Mouse (Mus musculus) bone marrow macrophage, adult 2 months (primary cell): ENCODE data around the gene Dtl. TPM values are rescaled to one million over a fixed set of nuclear protein-coding genes. Genes with fewer than 3 reads are reported as not detected.
A peak's percentile ranks its signal among the peaks of the same experiment; 100 is the strongest.

Experiments
- H3K27ac ChIP-seq: 2 replicates; pipeline ENCODE4 v1.5.1; 2012; ENCODE audit warnings: low read depth, low read length; ENCODE audit not compliant: insufficient read depth
- H3K4me1 ChIP-seq: 2 replicates; pipeline ENCODE4 v1.6.1; 2012; ENCODE audit warnings: low read length; ENCODE audit not compliant: control insufficient read depth, insufficient read depth
- H3K4me3 ChIP-seq: 2 replicates; pipeline ENCODE4 v1.5.1; 2012; ENCODE audit warnings: mild to moderate bottlenecking, low read length, moderate library complexity; ENCODE audit not compliant: insufficient read depth
- CTCF ChIP-seq: IDR thresholded peaks from 2 replicates; pipeline ENCODE4 v1.5.1; 2012; ENCODE audit warnings: low read depth, mild to moderate bottlenecking, low read length, moderate library complexity
- POLR2A ChIP-seq: IDR thresholded peaks from 2 replicates; pipeline ENCODE4 v1.6.1; 2012; ENCODE audit warnings: mild to moderate bottlenecking, low read depth, low read length, borderline replicate concordance
- polyA plus RNA-seq: library from polyadenylated mRNA; stranded (reverse); fragments of >200 nt; gene quantifications from 2 replicates; pipeline ENCODE4 v1.2.4, GENCODE M21; 2012; ENCODE audit not compliant: missing spikeins, insufficient read depth, insufficient read length

Dtl gene
- polyA plus RNA-seq, 1 experiment = 6.1 TPM

DNA sequence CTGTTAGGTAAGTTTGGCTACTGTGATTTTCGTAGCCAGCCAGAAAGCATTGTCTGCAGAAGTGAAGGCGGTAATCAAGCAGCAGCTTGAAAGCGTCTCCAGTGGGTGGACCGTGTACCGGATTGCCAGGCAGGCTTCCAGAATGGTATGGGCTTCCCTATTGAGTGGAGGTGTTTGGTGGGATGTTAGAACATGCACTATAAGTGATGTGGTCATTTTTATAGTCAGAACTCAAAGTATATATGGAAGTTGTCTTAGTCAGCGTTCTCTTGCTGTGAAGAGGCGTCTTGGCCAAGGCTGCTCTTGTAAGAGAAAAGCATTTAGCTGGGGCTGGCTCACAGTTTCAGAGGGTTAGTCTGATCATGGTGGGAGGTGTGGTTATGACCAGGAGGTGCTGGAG, 35.0 kb upstream of the Dtl start:
- Histone ChIP-seq H3K4me3 (no peak overlapping the region), H3K27ac (no peak overlapping the region), H3K4me1 (no peaks in the 10 kb centered on the region)
- no peak for TF ChIP-seq POLR2A
- no peak for TF ChIP-seq CTCF

DNA sequence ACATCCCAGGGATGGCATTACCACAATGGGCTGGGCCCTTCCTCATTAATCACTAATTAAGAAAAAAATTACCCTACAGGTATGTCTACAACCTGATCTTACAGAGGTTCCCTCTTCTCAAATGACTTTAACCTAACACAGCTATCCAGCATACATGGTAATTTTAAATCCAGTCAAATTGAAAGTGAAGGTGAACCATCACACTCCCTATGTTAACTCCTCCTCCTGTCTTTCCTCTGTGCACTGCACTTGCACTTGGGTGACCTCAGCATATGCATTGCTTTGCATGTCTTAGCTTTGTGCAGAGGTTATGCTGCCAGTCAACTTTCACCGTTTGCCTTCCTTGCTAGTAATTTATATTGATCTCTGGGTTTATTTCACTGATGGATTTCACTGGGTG, 34.2 kb upstream of the Dtl start:
- no peaks in the 10 kb centered on the region for H3K4me1 ChIP-seq
- TF ChIP-seq CTCF = no peak
- no peak for TF ChIP-seq POLR2A
- no peak overlapping the region for H3K27ac ChIP-seq
- no peak overlapping the region for H3K4me3 ChIP-seq

DNA sequence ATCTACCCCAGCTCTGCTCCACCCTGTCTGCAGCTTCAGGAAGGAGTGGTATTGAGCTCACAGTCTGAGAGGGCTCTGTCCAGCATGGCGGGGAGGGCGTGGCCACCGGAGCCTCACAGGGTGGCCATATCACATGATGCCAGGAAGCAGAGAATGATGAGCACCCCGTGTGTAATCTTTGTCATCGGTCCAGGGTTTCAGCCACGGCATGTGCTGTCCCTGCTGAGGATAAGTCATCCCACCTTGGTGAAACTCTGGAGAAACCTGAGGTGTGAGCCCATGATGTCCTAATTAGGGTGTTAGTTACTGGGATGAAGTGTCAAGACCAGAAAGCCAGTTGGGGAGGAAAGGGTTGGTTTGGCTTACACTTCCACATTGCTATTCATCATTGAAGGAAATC, 33.7 kb upstream of the Dtl start:
- no peak overlapping the region for H3K4me3 ChIP-seq
- H3K27ac ChIP-seq = no peak overlapping the region
- no peaks in the 10 kb centered on the region for H3K4me1 ChIP-seq
- no peak for TF ChIP-seq CTCF
- no peak for TF ChIP-seq POLR2A

DNA sequence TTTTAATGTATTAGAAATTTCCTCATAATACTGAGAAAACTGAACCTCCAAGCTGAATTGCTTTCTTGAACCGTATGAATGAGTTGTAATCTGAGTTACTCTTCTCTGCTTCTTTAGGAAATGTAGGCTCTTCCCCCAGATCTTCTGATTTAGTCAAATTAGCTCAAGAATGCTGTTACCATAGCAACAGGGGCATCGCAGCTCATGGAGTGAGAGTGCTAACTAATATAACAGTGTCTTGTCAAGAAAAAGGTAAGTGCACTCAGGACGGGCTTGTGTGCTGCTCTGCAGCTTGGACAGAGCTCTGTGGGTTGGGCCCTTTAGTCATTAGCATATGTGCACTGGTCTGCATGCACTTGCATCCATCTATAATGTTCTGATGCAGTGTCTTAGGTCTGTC, 29.3 kb upstream of the Dtl start:
- Histone ChIP-seq H3K27ac (no peak overlapping the region), H3K4me3 (no peak overlapping the region), H3K4me1 (no peaks in the 10 kb centered on the region)
- no peak for TF ChIP-seq POLR2A
- no peak for TF ChIP-seq CTCF

DNA sequence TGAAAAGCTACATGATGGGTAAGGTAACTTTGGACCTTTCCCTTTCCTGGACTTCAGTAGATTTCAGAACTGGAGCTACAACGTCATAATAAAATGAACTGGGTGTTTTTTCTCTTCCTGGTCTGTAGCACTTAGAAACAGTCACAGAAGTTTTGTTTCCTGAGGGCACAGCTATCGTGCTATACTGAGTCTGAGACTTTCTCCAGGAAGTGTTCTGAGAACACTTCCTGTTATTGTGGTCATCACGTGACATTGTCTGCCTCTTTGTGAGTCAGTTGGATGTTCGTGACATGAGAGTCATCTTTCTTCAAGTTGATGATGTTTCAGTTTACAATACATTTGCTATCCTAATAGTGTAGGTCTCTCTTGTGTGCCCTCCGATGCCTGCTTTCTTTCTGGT, 23.9 kb upstream of the Dtl start:
- TF ChIP-seq CTCF (no peak), POLR2A (no peak)
- H3K27ac ChIP-seq = peak overlapping the region; percentile 62
- H3K4me3 ChIP-seq = 0 out of 2 replicates have a peak overlapping the region, but pooled peaks have one; percentile 6
- peaks cover 10% of the 10 kb centered on the region for H3K4me1 ChIP-seq

DNA sequence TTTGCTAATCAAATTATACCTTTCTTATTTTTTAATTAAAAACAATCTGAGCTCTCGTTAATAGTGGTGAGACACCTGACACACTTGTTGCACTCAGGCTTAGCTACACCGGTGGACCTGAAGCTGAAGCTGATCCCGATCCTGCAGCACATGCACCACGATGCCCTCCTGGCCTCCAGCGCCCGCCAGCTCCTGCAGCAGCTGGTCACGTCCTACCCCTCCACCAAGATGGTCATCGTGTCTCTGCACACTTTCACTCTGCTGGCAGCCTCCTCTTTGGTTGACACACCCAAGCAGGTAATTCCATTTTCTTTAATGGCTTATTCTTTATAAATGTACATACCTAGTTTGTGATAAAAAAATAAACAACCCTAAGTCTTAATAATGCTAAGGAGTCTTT, 20.7 kb upstream of the Dtl start:
- Histone ChIP-seq H3K4me1 (peaks cover 24% of the 10 kb centered on the region), H3K27ac (no peak overlapping the region), H3K4me3 (no peak overlapping the region)
- no peak for TF ChIP-seq CTCF
- no peak for TF ChIP-seq POLR2A

DNA sequence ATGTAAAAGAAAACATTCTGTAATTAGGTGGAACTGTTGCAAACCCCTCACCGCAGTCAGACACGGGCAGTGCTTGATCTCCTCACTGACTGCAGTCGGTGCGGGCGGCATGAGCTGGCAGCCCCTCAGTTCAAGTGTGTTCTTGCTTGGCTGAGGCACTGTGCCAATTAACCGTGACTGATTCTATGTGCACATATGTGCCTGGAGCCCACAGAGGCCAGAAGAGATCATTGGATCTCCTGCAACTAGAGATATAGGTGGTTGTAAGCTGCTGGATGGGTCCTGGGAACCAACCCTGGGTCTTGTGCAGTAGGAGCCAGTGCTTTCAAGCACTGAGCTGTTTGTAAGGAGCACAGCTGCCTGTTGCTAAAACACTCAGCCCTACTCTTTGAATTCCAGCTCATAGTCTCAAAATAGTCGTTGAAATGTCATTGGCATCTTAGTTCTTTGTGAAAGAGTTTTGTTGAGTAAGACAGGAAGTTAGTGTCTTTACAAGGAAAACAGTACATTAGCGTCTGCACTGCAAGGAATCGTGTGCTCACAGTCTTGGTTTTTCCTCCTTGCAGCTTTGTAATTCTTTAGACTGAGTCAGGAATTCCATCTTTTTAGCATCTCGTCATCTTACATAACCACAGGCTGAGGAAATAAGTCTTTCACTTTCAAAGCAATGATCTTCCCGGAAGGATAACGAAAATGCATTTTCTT, 16.8 kb upstream of the Dtl start:
- Histone ChIP-seq H3K4me1 (peaks cover 21% of the 10 kb centered on the region), H3K4me3 (no peak overlapping the region), H3K27ac (peak overlapping the region; percentile 65)
- no peak for TF ChIP-seq CTCF
- no peak for TF ChIP-seq POLR2A

DNA sequence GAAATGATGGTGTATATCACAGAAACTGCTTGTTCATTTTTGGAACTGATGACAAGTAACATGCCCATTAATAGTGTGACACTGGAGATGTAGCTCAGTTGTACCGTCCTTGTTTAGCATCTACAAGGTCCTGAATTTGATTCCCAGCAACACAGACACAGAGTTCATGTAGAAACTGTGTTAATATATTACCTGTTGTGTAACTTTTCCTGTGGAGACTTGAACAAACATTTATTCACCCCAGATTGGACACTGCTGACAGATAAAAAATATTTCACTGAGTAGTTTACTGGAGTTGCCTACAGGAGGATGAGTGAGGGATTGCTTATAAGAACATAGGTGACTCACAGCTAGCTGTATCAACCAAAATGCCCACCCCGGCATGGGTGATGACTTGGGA, 13.4 kb upstream of the Dtl start:
- Histone ChIP-seq H3K27ac (no peak overlapping the region), H3K4me3 (no peak overlapping the region), H3K4me1 (peaks cover 21% of the 10 kb centered on the region)
- TF ChIP-seq POLR2A (no peak), CTCF (no peak)

DNA sequence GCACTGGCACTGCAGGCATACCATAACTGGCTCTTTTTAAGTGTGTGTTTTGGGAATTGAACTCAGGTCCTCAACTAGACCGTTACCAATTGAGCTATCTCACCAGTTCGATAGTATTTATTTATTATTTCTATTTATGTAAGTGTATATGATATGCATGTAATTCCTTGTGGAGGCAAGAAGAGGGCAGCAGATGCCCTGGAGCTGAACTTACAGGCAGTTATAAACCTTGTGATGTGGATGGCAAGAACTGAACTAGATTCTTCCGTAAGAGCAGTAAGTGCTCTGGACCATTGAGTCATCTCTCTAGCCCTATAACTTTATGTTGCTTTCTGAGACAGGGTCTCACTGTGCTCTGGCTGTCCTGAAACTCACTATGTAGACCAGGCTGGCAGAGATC, 11.7 kb upstream of the Dtl start:
- Histone ChIP-seq H3K4me3 (no peak overlapping the region), H3K4me1 (peaks cover 12% of the 10 kb centered on the region), H3K27ac (no peak overlapping the region)
- no peak for TF ChIP-seq CTCF
- no peak for TF ChIP-seq POLR2A

DNA sequence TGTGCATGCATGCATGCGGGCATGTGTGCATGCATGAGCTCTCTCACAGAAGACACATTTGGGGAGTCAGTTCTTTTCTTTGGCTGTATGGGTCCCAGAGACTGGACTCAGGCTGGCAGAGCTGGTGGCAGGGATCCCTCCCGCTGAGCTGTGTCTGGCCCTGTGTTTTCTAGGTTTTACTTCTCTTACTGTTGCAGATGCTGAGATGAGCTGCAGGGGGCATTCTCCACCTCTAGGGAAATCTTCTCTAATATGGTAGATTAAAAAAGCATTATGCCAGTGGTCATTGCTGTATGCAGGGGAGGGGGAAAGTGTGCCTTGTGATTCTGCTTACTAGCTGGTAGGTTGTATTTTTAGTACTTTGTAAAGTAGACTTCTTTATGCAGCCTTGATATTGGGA, 10.4 kb upstream of the Dtl start:
- no peak overlapping the region for H3K27ac ChIP-seq
- H3K4me1 ChIP-seq = peaks cover 5% of the 10 kb centered on the region; the same call in 1 of the 2 replicates
- H3K4me3 ChIP-seq = no peak overlapping the region
- TF ChIP-seq CTCF = no peak
- no peak for TF ChIP-seq POLR2A

DNA sequence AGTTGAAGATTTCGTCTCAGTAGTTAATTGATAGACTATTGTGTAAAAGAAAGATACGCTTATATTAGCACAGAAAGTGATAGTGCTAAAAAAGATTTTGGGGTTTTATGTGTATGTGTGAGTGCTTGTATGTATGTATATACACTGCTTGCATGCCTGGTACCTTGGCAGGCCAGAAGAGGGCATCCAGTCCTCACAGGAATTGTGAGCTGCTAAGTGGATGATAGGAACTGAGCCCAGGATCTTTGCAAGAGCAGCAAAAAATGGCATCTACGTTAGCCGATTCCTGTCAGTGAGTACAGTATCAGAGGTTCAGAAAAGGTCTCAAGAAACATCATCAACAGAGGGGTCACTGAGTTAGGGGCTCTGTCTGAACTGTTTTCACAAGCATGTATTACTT, 9.1 kb upstream of the Dtl start:
- Histone ChIP-seq H3K4me3 (no peak overlapping the region), H3K4me1 (no peaks in the 10 kb centered on the region), H3K27ac (no peak overlapping the region)
- TF ChIP-seq POLR2A (no peak), CTCF (no peak)
